Mouse (Mus musculus) left cerebral cortex, postnatal 14 days (tissue): ENCODE measurements at regions not wholly inside any gene's neighbourhood (a gene's known extent, or its start where the extent isn't known, plus 50 kb on each side); places are given as distances from the start of the nearest gene placed in this dataset.

Experiments used
- DNase-seq, 2 experiments: peaks; one replicate each; pipeline ENCODE4 v3.0.0; 2021 to 2022; ENCODE audit warnings: low spot score in 2 of 2, mixed read lengths in 1 of 2
- intact Hi-C: fragments of 180-260 bp; cut with DNase I; formaldehyde crosslinking; loops from one replicate; pipeline ENCODE4 v1.15.1; 2025

DNA sequence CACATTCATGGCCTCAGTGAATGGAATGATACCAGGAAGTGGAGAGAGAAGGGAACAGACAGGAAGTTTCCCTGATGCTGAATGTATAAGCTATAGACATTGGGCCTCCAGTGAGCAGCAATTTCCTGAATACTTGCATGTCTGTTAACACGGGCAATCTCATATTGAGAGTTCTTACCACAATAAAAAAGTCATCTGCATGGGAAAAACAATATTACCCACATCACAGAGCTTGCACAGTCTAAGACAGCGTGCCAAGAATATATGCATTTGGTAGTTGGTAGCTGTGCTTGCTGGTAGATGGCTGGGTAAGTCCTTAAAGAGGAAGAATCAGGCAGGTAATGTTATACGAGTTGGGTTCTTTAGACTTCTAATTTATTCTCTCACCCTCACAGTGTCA, 144.7 kb upstream of the Id2 start:
- intact Hi-C loops, result loop anchor here (2.0 kb wide), 1 partner anchor 143 kb away; no protein-coding TSS in a partner anchor
- no peak for DNase-seq

GRCm38 (mm10) chr12:25240796-25241195, 143.9 kb upstream of the Id2 start:
- intact Hi-C loops, result loop anchor here (2.0 kb wide), 1 partner anchor 142 kb away; no protein-coding TSS in a partner anchor
- DNase-seq, result peak in 1 of 2 experiments; percentile 39

DNA sequence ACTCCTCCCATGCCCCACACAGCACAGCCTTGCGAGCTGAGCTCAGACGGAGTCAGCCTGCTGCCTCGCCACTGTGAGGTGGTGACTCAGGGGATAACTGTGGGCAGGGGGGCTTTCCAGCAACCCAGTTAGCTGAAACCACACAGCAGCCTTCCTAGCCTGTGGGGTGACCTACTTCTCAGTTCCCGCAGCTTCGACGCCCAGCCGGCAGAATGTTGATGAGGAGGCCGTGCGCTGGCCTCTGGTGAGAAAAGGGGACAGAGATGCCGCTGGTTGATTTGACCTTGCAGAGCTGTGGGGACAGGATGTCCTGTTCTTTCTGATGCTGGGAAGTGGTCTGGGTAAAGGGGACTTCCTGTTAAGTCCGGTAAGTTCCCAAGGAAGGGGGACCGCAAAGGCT, 143.2 kb upstream of the Id2 start:
- DNase-seq, result peak; percentile 47 to 73
- intact Hi-C loops, result loop anchor here (2.0 kb wide), 1 partner anchor 141 kb away; no protein-coding TSS in a partner anchor

DNA sequence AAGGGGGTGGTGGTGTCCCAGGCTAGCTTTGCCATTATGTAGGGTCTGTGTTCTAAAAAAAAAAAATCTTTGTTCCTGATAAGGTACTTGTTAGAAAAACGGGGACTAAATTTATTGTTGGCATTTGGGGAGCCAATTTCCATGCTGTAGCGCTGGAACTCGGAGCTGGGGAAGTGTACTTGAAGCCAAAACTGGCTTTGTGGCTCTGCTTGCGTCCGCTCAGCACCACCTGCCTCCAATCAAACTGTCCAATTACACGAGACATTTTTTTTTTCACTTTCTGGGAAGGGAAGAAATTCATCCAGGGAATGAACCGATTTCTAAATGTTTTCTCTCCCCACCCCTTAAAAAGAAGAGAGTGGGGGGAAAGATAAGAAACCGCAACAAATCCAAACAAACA, 138.1 kb upstream of the Id2 start:
- no peak for DNase-seq
- intact Hi-C loops, result no loop called here

- no peak for DNase-seq
- intact Hi-C loops, result no loop called here
These were observed 137.7 kb upstream of the Id2 start for GRCm38 (mm10) chr12:25234636-25235035.

GRCm38 (mm10) chr12:25233027-25233535, 136.1 kb upstream of the Id2 start:
- intact Hi-C loops, result no loop called here
- no peak for DNase-seq

DNA sequence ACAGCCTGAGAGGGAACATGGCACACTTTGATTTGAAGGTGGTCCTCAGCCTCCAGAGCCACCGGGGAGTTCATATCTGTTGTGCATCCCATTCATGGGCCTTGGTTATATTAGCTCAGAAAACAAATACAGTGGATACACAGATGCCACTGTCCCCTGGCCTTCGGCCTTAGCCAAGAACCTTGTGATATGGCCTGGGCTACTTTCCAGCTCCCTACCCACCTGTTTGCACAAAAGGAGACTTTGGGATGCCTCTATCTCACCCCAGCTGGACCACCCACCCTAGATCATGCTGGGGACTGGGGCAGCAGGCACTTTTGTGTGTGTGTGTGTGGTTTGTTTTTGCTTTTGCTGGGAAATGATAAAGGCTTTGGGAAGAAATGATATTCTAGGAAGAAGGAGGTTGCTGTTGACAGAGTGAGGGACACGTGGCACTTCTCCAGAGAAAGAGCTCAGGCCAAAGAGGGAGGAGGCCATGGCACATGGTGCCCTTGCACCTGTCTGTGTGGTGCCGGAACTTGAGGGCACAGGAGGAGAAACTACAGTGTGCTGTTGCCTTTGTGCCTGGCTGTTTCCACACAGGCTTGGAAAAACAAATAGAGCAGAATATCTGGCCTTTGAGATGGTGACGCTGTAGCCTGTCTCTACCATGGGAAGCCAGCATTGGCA, 135.6 kb upstream of the Id2 start:
- intact Hi-C loops, result no loop called here
- DNase-seq, result no peak

DNA sequence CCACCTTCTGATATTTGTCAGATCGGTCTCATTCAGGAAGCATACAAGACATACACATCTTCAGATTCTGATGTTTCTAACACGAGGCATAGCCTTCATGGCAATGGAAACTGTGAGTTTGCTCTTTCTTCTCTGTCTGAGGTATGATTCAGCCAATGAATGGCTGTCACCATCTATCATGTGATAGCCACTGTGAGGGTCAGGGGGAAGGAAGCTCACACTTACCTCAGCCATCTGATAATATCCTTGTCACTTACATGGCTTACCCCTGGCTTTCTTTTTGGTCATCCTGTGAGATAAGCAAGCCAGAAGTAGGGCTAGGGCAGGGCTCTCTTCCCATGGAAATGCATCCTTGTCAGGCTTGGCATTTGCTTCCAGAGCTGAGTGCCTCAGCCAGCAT, 131.8 kb upstream of the Id2 start:
- DNase-seq, result no peak
- intact Hi-C loops, result no loop called here

DNA sequence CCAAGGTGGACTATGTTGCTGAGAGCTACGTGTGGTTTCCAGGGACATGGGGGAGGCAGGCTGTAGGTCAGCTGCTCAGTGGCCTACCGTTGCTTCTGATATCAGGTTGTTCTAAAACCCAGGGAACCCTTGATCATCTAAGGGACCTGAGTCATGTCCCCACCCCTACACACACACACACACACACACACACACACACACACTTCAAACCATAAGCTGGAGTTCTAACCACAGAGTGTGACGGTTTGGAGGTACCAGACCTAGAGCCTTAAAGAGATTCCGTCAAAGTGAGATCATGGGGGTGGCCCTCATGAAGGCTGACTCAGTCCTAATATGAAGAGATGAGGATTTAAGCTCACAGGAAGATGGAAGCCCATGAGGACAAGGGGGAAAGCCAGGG, 130.8 kb upstream of the Id2 start:
- no peak for DNase-seq
- intact Hi-C loops, result no loop called here

- intact Hi-C loops, result no loop called here
These were observed 127.7 kb upstream of the Id2 start for GRCm38 (mm10) chr12:25224644-25225043.

GRCm38 (mm10) chr12:25224201-25224600, 127.3 kb upstream of the Id2 start:
- intact Hi-C loops, result no loop called here
- DNase-seq, result no peak

More at GRCm38 (mm10) chr12:25224644-25225043, 127.7 kb upstream of the Id2 start:
- no peak for DNase-seq

DNA sequence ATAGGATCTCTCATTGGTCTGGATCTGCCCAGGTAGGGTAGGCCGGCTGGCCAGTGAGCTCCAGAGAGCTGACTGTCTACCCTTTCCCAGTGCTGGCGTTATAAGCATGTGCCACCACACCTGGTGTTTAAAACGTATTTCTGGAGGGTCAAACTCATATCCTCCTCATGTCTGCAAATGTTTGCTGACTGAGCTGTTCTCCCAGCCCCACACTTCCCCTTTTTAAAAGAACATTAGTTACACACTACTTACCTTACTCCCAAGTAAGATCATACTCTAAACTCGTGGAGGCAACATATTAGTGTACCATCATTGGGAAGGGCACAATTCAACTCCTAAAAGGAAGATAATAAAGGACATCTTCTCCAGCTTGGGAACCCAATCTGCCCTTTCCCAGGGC, 126.6 kb upstream of the Id2 start:
- intact Hi-C loops, result no loop called here
- DNase-seq, result no peak

GRCm38 (mm10) chr12:25220780-25221106, 123.8 kb upstream of the Id2 start:
- intact Hi-C loops, result no loop called here
- no peak for DNase-seq

GRCm38 (mm10) chr12:25220096-25220779, 123.3 kb upstream of the Id2 start:
- DNase-seq, result no peak
- intact Hi-C loops, result no loop called here

DNA sequence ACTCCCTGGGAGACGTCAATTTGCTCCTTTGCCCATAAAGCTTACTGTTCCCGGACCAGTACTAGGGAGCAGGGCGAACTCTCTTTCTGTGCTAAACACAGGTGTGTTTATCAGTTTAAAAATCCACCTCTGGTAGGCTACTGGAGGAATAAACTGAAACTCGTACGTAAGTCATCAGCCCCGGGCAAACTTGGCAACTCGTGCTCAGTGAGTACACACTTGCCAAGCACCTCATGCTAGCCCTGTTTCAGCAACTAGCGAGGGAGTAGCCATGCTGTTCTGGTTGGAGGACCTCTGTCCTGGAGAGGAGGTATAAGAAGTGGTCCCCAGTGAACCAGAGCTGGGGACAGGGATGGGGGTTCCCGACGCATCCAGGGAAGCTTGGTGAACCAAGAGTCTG, 122.6 kb upstream of the Id2 start:
- no peak for DNase-seq
- intact Hi-C loops, result no loop called here

DNA sequence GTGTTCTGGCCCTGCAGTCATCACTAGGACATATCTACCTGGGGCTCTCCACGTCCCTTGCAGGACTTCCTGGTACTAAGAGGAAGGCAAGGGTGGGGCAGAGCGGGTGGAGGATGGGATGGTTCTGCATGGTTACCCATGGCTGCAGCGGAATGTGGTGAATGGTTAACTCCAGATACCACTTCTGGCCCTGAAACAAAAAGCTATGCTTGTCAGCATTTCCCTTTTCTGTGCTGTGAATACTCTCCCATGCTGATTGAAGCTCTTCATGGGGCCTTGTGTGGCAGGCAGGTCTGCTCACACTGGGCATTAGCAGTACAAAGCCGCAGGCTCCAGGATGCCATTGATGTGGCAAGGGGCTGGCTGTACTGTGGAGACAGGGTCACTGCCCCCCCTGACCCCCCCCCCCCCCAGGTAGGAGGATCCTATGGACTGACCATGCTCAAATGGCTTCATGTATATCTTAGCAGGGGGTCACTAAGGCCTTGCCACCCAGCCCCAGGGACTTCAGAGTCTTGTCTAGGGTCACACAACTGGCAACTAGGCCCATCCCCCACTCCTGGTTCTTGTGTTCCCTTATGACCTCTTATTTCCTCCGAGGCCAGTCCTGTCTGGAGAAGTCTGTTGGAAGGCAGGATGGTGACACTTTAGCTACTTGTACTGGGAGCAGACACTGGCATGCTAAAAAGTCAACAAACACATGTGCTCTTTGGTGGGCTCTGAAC, 120.0 kb upstream of the Id2 start:
- DNase-seq, result no peak
- intact Hi-C loops, result no loop called here

- intact Hi-C loops, result no loop called here
- DNase-seq, result no peak
These were observed 118.3 kb upstream of the Id2 start for GRCm38 (mm10) chr12:25215266-25215665.

DNA sequence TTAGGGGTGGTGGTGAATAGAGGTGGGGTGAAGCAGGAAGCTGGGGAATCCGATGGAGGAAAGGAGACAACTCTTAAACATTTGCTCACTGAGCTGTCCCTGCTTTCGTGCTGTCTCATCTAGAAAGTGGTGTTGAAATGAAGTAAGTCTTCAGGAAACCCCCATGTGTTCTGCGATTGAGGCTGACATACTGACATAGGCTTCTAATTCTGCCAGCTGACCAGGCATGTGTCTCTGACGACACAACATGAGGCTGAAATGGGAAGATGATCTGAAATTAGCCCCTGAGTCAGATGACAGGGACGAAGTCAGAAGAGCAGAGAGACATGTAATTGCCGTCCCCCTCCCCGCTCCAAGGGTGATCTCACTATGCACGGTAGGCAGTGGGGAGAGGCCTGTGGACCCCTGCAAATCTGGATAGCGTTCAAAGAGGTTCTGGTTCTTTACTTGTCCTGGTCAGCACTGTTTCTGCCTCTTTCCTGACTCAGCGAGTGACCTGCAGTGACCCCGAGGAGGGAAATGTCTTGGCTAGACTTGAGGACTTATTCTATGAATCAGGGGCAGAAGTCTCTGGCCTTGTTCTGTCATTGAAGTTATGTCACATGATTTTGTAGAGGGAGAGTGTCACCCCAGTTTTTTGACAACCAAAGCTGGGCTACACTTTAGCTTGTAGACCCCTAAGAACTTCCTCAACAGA, 117.0 kb upstream of the Id2 start:
- no peak for DNase-seq
- intact Hi-C loops, result no loop called here

DNA sequence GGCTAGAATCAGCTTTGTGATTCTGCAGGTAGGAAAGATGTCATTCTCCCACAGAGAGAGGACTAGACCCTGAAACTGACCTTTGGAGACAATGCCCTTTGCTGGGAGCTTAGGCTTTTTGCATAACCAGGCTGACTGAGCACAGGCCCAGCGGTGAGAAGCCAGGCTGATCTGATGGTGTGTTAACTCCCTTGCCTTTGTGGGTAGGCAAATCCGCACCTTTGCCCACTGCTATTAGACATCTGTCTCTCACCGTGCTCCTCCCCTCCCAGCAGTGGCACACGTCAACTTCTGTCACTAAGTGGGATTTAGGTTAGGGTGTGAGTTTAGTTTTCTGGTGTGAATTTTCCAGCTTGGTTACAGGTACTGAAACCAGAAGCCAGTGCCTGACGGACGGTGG, 114.4 kb upstream of the Id2 start:
- intact Hi-C loops, result no loop called here
- DNase-seq, result no peak

DNA sequence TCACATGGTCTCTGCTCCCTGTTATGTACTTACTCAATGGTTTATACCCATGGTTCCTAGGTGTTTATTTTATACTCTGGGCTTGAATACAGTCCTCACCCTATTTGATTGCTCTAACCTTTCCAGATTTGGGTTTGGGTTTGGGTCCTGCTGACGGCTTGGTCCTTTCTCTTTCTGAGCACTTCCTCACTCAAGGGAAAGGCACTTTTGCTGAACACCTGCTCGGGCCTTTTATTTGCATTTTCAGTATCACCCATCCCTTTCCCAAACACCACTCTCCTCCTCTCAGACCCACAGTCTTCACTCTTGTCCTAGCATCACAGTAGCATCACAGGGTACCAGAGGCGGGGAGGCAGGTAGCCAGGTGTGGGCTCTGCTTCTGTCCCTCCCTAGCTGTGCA, 113.7 kb upstream of the Id2 start:
- DNase-seq, result no peak
- intact Hi-C loops, result no loop called here
